Mouse (Mus musculus) liver, embryonic 14.5 days (tissue): ENCODE results near the gene Clps.

Experiments
- CTCF ChIP-seq: IDR thresholded peaks from 2 replicates; pipeline ENCODE4 v1.5.1; 2016; ENCODE audit warnings: antibody characterized with exemption, low read depth, control low read depth
- EP300 ChIP-seq: IDR thresholded peaks from 2 replicates; pipeline ENCODE4 v1.6.1; 2016; ENCODE audit warnings: antibody characterized with exemption, low read depth

GRCm38 (mm10) chr17:28537881-28538280 lies 22.7 kb downstream of the Clps start:
- TF ChIP-seq CTCF (peak; percentile 38), EP300 (no peak)
